Mouse (Mus musculus) urinary bladder, adult 2 months (tissue): Measurements from ENCODE around the gene Grid1. TPM values are rescaled to one million over a fixed set of nuclear protein-coding genes. Genes with fewer than 3 reads are reported as not detected.

Experiments
- DNase-seq: peaks from one replicate; pipeline ENCODE4 v3.0.0; 2022; ENCODE audit warnings: low spot score
- polyA plus RNA-seq: library from polyadenylated mRNA; depleted of rRNA; stranded (reverse); fragments of >200 nt; gene quantifications from 2 replicates; pipeline ENCODE4 v1.2.3, GENCODE M21; 2012

The Grid1 gene
- polyA plus RNA-seq, 1 experiment: 0.07 TPM

DNA sequence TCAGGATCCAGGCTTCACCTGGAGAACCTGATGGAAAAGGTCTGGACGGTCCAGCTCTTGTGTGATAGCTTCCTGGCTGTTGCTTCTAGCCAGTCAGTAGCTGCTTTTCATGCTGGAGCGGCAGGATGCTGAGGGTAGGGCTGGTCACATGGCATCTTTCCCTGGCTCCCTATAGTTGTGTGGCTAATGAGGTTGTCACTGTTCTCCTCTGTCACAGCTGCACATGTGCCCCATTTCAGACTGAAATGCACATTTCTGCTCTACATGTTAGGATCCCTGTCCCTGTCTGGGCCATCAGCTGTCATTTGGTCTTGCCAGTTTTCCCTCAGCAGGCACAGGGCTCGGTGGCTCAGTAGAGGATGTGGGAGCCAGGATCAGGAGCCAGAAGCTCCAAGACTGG lies 17.2 kb downstream of the Grid1 start:
- DNase-seq: no peak

DNA sequence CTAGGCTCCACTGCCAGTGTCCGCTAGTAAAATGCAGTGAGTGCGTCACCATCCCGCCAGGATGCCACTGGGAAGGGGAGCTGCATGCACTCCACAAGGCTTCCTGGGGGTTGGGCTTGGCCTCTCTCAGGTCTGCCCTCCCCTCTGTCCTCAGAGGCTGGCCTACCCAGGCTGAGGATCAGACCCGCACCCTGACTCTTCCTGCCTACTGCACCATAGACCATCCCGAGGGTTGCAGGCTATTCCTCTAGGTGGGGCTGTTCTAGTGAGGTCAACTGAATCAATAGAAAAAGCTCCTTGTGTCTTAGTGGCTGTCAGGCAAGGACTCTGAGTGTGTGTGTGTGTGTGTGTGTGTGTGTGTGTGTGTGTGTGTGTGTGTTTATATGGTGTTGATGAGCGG lies 19.1 kb downstream of the Grid1 start:
- DNase-seq: no peak

DNA sequence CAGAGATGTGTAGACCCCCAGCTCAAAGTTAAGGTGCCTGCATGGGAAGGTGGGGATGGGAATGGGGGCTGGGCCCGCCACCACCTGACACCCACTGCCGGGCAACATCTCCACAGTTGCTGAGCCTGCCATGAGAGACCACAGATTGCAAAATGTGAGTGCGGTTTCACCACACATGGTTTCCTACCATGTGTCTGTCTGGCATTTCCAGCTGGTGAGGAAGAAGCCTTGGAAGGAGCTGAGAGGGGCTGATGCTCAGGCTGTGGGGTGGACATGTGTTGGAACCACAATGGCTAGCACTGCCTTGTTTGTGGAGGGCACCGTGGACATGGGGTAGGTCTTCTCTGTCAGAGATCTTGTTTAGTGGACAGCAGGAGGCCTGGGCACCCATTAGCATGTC lies 20.0 kb downstream of the Grid1 start:
- DNase-seq: no peak

DNA sequence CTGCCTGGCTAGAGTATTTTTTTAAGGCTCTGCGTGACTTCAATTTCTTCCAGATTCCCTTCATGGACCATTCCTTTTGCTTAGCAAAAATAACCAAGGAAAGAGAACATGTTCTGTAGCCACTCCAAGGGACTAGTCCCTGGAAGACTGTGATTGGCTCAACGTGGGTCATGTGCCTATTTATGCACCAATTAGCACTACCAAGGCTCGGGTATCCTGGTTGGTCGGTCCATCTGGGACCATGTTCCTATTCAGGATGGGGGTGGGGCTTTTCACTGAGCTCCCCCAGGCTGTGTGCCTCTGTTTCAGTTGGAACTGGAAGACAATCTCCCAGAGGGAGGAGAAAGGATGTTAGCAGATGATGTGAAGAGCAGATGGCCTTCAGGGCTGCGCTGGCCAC lies 23.7 kb downstream of the Grid1 start:
- DNase-seq: no peak

DNA sequence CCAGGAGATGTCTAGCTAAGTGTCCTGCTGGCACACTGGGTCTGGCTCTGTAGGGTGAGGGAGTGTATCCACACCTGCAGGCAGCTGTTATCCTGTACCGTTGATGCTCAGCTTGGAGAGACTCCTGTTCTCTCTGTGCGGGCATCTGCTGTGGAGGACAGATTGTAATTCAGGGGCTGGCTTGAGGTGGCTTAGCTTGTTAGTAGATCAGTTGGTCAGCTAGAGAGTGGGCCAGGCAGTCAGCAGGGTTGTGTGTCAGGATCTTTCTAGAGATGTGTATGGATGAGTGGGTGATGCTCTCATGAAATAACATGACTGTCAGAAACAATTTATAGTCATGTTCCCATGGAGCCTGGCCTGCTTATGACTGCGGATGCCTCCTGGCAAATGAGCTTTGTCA lies 24.3 kb downstream of the Grid1 start:
- DNase-seq: no peak

- no peak for DNase-seq
These were observed 26.9 kb downstream of the Grid1 start for GRCm38 (mm10) chr14:34846799-34847198.

- DNase-seq: no peak
These were observed 27.7 kb downstream of the Grid1 start for GRCm38 (mm10) chr14:34847625-34848024.

- DNase-seq: no peak
These were observed 41.2 kb downstream of the Grid1 start for GRCm38 (mm10) chr14:34860891-34861780.

- no peak for DNase-seq
These were observed 47.4 kb downstream of the Grid1 start for GRCm38 (mm10) chr14:34867266-34867665.

DNA sequence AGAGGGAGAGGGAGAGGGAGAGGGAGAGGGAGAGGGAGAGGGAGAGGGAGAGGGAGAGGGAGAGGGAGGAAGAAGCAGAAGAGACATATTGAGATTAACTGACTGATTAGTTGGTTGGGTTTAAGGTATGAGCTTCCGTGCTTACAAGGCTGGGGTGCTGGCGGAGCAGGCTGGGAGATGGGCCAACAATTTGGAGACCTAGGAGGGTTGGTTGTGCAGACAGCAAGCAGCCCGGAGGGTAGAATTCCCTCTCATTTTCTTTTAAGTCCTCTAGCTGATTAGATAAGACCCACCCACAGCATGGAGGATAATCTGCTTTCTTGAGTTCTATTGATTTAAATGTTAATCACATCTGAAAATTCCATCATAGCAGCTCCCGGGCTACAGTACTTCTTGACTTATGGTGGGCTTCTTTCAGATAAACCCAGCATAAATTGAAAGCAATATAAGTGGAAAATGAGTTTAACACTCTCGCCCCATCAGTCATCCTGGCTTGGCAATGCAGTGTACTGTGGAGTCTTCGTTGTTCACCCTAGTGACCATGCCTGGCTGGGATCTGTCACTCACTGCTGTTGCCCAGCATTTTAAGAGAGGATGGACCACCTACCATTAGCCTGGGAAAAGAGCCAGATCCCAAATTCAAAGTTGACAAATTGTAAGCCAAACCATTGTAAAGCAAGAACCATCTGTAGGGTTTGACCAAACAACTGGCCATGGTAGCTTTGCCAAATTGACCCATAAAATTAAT lies 48.8 kb downstream of the Grid1 start:
- DNase-seq: no peak

DNA sequence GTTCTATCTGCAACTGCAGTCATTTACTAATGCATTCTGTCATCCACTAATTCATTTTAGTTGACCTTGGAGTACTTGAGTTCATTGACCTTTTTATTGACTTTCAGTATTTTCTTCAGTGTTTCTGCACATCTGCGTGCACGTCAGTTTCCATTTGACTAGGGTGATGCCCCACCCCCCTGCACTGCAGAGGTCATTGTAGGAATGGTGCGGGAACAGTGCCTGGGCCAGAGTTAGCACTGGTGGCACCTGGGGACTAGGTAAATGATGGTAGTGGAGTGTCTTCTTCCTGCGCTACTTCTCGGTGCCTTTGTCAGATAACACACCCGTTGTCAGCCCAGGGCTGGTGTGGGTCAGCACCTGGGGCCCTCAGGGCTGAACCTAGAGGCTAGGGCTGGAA lies 60.1 kb downstream of the Grid1 start:
- DNase-seq: no peak

DNA sequence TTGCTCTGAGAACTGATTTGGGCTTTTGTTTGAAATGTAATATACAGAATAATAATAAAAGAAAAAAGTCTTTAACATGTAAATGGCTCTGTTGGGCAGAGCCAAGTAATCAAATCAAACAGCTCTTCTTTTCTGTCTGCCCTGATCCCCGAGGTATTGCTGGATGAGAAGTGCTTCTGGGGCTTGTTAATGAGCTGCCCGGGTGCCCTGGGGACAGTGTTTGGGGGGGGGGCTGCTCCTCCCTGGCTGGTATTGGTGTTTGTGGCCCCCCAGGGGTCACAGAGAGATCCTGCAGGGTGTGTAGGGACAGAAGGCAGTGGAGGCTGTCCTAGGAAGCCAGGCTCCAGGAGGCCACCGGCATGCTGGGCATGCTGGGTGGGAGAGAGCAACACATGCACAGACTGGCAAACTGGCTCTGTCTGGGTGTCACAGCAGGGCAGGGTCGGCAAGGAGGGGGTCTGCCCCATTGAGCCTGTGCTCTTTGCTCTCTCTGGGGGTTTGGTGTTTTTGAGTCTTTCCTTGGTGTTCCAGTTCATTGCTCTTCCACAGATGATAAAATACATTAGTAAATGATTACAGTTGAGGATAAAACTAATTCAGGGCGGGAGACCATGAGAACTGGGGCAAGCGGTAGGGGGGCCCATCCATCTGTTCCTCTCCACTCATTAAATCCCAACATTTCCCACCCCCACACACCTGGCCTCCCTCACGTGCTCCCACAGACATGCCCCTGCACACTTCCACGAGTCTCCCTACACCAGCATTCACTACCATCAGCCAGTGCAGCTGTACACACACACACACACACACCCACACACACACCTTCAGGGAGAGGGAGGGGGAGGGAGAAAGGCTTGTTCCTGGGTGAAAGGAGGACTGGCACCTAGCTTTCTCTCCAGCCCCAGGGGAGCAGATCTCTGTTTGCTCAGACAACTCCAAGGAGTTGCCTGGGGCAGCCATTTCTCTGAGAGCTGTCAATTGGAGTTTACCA lies 60.8 kb downstream of the Grid1 start:
- DNase-seq: no peak

DNA sequence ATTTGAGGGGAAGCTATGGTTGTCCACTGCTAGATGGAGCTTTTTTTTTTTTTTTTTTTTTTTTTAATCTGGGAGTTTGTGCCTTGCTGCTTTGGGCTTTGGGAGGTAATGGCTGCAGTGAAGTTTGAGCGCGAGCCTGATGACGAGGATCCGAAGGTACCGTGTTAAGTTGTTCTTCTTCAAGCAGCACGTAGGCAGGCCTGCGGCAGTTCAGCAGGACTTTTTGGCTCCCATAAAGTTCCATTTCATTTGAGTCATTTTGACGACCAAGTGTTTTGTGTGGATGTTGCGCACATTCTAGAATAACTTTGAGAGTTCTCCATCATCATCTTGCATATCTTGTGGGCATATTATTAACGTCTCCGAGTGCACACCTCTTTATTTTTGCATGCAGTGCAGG lies 64.3 kb downstream of the Grid1 start:
- DNase-seq: no peak

- DNase-seq: no peak
These were observed 64.7 kb downstream of the Grid1 start for GRCm38 (mm10) chr14:34884611-34885010.

DNA sequence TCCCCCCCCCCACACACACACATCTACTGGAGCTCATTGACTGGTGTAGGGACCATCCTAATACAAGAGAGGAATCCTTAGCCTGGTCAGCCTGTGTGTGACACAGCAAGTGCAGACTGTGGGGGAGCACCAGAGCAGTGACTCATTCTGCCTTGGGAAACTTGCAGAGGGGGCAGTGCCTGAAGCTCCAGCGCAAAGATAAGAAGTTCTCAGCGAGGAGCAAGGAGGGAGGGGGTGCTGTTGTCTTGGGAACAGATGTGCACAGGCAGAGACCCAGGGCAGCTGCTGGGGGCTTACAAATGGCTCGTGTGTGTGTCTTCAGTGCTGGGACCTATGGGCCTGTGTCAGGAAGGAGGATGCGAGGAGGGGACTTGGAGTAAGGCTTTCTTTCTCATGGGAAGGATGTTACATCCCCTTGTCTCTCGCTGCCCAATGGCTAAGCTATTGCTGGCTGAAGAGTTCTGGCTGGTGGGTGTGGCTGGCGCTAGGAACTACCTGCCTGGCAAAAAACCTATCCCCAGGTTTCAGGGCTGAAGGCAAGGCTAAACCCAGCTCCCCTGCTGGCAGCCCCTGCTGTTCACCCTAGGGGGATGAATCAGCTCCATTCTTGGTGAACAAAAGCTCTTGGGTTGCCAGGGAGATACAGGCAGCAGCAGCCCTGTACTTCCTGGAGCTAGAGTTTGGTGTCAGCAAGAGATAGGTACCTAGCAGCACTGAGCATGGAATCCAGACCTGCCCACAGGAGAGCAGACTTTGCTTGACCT lies 72.0 kb downstream of the Grid1 start:
- DNase-seq: no peak

GRCm38 (mm10) chr14:34896253-34896982 lies 76.5 kb downstream of the Grid1 start:
- no peak for DNase-seq

GRCm38 (mm10) chr14:34903854-34904253 lies 83.9 kb downstream of the Grid1 start:
- DNase-seq: no peak

DNA sequence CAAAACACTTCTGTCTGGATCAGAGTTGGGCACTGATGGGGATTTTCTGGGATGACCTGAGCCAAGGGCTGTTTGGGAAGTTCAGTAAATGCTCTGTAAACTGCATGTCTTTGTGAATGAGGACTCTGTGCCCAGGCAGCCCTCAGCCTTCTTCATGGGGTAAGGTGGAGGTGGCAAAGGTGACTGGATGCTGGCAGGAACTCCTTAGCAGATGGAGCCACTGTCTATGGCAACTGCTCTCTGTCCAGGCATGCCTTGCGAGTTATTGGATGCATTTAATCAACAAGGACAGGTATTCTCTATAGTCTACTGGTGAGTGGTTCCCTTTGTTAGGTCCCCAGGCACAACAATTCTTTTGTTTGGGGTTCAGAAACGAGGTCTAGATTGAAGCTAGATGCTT lies 85.8 kb downstream of the Grid1 start:
- DNase-seq: no peak

- DNase-seq: no peak
These were observed 88.5 kb downstream of the Grid1 start for GRCm38 (mm10) chr14:34908366-34908765.

- no peak for DNase-seq
These were observed 88.9 kb downstream of the Grid1 start for GRCm38 (mm10) chr14:34908804-34909203.
